Mouse (Mus musculus): ENCODE measurements around the gene Sun2. TPM values are rescaled to one million over a fixed set of nuclear protein-coding genes. Genes with fewer than 3 reads are reported as not detected.

The Sun2 gene
- polyA plus RNA-seq, 1 experiment from 2014 or later, result 7.8 TPM

- Histone ChIP-seq H3K9me3 (ENCODE audit: control insufficient read depth, low read length) (no peaks in the 10 kb centered on the region), H3K36me3 (ENCODE audit: control insufficient read depth, insufficient read depth, low read length) (peaks cover 11% of the 10 kb centered on the region), H3K4me2 (ENCODE audit: low read length) (no peak overlapping the region), H3K27ac (replicated peaks; ENCODE audit: low read depth, low read length) (0 out of 2 replicates have a peak overlapping the region, but pooled peaks have one; percentile 15), H3K9ac (replicated peaks; ENCODE audit: low read length) (no peak overlapping the region), H3K27me3 (ENCODE audit: control insufficient read depth, insufficient read depth, low read length) (no peaks in the 10 kb centered on the region), H3K4me1 (ENCODE audit: control insufficient read depth, insufficient read depth, low read length) (peaks cover 9% of the 10 kb centered on the region), H3K4me3 (replicated peaks; ENCODE audit: low read depth, low read length) (no peak overlapping the region)
- 84% methylated on average over 9 of the region's 9 CpGs for whole genome bisulfite sequencing
- DNase-seq (no peak), ATAC-seq (ENCODE audit: low FRiP score, low TSS enrichment) (no peak)
Observed at GRCm38 (mm10) chr15:79697558-79698187, 44.7 kb downstream of the Sun2 start.

- Histone ChIP-seq H3K4me2 (ENCODE audit: low read length) (no peak overlapping the region), H3K36me3 (ENCODE audit: control insufficient read depth, insufficient read depth, low read length) (peaks cover 11% of the 10 kb centered on the region), H3K27ac (replicated peaks; ENCODE audit: low read depth, low read length) (0 out of 2 replicates have a peak overlapping the region, but pooled peaks have one; percentile 15), H3K4me1 (ENCODE audit: control insufficient read depth, insufficient read depth, low read length) (peaks cover 16% of the 10 kb centered on the region), H3K4me3 (replicated peaks; ENCODE audit: low read depth, low read length) (no peak overlapping the region), H3K27me3 (ENCODE audit: control insufficient read depth, insufficient read depth, low read length) (no peaks in the 10 kb centered on the region), H3K9ac (replicated peaks; ENCODE audit: low read length) (no peak overlapping the region), H3K9me3 (ENCODE audit: control insufficient read depth, low read length) (no peaks in the 10 kb centered on the region)
- 57% methylated on average over 6 of the region's 6 CpGs for WGBS
- ATAC-seq (ENCODE audit: low FRiP score, low TSS enrichment), result no peak
- no peak for DNase-seq
Observed at GRCm38 (mm10) chr15:79697011-79697410, 45.3 kb downstream of the Sun2 start.

GRCm38 (mm10) chr15:79696508-79696907 lies 45.8 kb downstream of the Sun2 start:
- Histone ChIP-seq H3K4me2 (ENCODE audit: low read length) (no peak overlapping the region), H3K4me3 (replicated peaks; ENCODE audit: low read depth, low read length) (no peak overlapping the region), H3K9me3 (ENCODE audit: control insufficient read depth, low read length) (no peaks in the 10 kb centered on the region), H3K27ac (replicated peaks; ENCODE audit: low read depth, low read length) (no peak overlapping the region), H3K9ac (replicated peaks; ENCODE audit: low read length) (no peak overlapping the region), H3K4me1 (ENCODE audit: control insufficient read depth, insufficient read depth, low read length) (peaks cover 21% of the 10 kb centered on the region), H3K27me3 (ENCODE audit: control insufficient read depth, insufficient read depth, low read length) (no peaks in the 10 kb centered on the region), H3K36me3 (ENCODE audit: control insufficient read depth, insufficient read depth, low read length) (peaks cover 11% of the 10 kb centered on the region)
- ATAC-seq (ENCODE audit: low FRiP score, low TSS enrichment) (no peak), DNase-seq (no peak)
- 97% methylated on average over 2 of the region's 2 CpGs for WGBS

- Histone ChIP-seq H3K4me2 (ENCODE audit: low read length) (no peak overlapping the region), H3K27me3 (ENCODE audit: control insufficient read depth, insufficient read depth, low read length) (no peaks in the 10 kb centered on the region), H3K4me1 (ENCODE audit: control insufficient read depth, insufficient read depth, low read length) (peaks cover 22% of the 10 kb centered on the region), H3K36me3 (ENCODE audit: control insufficient read depth, insufficient read depth, low read length) (peaks cover 11% of the 10 kb centered on the region), H3K27ac (replicated peaks; ENCODE audit: low read depth, low read length) (no peak overlapping the region), H3K9ac (replicated peaks; ENCODE audit: low read length) (no peak overlapping the region), H3K9me3 (ENCODE audit: control insufficient read depth, low read length) (no peaks in the 10 kb centered on the region), H3K4me3 (replicated peaks; ENCODE audit: low read depth, low read length) (no peak overlapping the region)
- no peak for DNase-seq
- WGBS, result 67% methylated on average over 3 of the region's 3 CpGs
- no peak for ATAC-seq (ENCODE audit: low FRiP score, low TSS enrichment)
Observed at GRCm38 (mm10) chr15:79695516-79695915, 46.8 kb downstream of the Sun2 start.

- H3K4me1 ChIP-seq (ENCODE audit: control insufficient read depth, insufficient read depth, low read length), result peaks cover 27% of the 10 kb centered on the region
- no peaks in the 10 kb centered on the region for H3K27me3 ChIP-seq (ENCODE audit: control insufficient read depth, insufficient read depth, low read length)
- H3K27ac ChIP-seq (replicated peaks; ENCODE audit: low read depth, low read length), result no peak overlapping the region
- H3K36me3 ChIP-seq (ENCODE audit: control insufficient read depth, insufficient read depth, low read length), result peaks cover 11% of the 10 kb centered on the region
- DNase-seq (no peak), ATAC-seq (ENCODE audit: low FRiP score, low TSS enrichment) (no peak)
- WGBS, result 91% methylated on average over 4 of the region's 4 CpGs
- no peaks in the 10 kb centered on the region for H3K9me3 ChIP-seq (ENCODE audit: control insufficient read depth, low read length)
- H3K4me3 ChIP-seq (replicated peaks; ENCODE audit: low read depth, low read length), result no peak overlapping the region
- H3K4me2 ChIP-seq (ENCODE audit: low read length), result no peak overlapping the region
- no peak overlapping the region for H3K9ac ChIP-seq (replicated peaks; ENCODE audit: low read length)
Observed at GRCm38 (mm10) chr15:79694512-79694911, 47.8 kb downstream of the Sun2 start.

- no peak overlapping the region for H3K4me3 ChIP-seq (replicated peaks; ENCODE audit: low read depth, low read length)
- WGBS, result 94% methylated on average over 11 of the region's 11 CpGs
- H3K9ac ChIP-seq (replicated peaks; ENCODE audit: low read length), result no peak overlapping the region
- peaks cover 11% of the 10 kb centered on the region for H3K36me3 ChIP-seq (ENCODE audit: control insufficient read depth, insufficient read depth, low read length)
- H3K4me2 ChIP-seq (ENCODE audit: low read length), result no peak overlapping the region
- DNase-seq, result no peak
- no peak overlapping the region for H3K27ac ChIP-seq (replicated peaks; ENCODE audit: low read depth, low read length)
- ATAC-seq (ENCODE audit: low FRiP score, low TSS enrichment), result no peak
- H3K27me3 ChIP-seq (ENCODE audit: control insufficient read depth, insufficient read depth, low read length), result no peaks in the 10 kb centered on the region
- peaks cover 27% of the 10 kb centered on the region for H3K4me1 ChIP-seq (ENCODE audit: control insufficient read depth, insufficient read depth, low read length)
- no peaks in the 10 kb centered on the region for H3K9me3 ChIP-seq (ENCODE audit: control insufficient read depth, low read length)
Observed at GRCm38 (mm10) chr15:79693740-79694139, 48.6 kb downstream of the Sun2 start.

- H3K27ac ChIP-seq (replicated peaks; ENCODE audit: low read depth, low read length), result no peak overlapping the region
- no peak overlapping the region; the same call in 1 of the 2 replicates for H3K9ac ChIP-seq (replicated peaks; ENCODE audit: low read length)
- H3K4me3 ChIP-seq (replicated peaks; ENCODE audit: low read depth, low read length), result peak overlapping the region; percentile 87
- 64% methylated on average over 5 of the region's 5 CpGs for WGBS
- H3K4me1 ChIP-seq (ENCODE audit: control insufficient read depth, insufficient read depth, low read length), result peaks cover 27% of the 10 kb centered on the region
- H3K4me2 ChIP-seq (ENCODE audit: low read length), result peak overlapping the region; percentile 94
- ATAC-seq (ENCODE audit: low FRiP score, low TSS enrichment), result no peak
- no peaks in the 10 kb centered on the region for H3K9me3 ChIP-seq (ENCODE audit: control insufficient read depth, low read length)
- H3K27me3 ChIP-seq (ENCODE audit: control insufficient read depth, insufficient read depth, low read length), result no peaks in the 10 kb centered on the region
- no peak for DNase-seq
- peaks cover 11% of the 10 kb centered on the region for H3K36me3 ChIP-seq (ENCODE audit: control insufficient read depth, insufficient read depth, low read length)
Observed at GRCm38 (mm10) chr15:79692334-79692733, 50.0 kb downstream of the Sun2 start.

- no peaks in the 10 kb centered on the region for H3K9me3 ChIP-seq (ENCODE audit: control insufficient read depth, low read length)
- peak overlapping the region; percentile 87 for H3K4me3 ChIP-seq (replicated peaks; ENCODE audit: low read depth, low read length)
- H3K27me3 ChIP-seq (ENCODE audit: control insufficient read depth, insufficient read depth, low read length), result no peaks in the 10 kb centered on the region
- peaks cover 33% of the 10 kb centered on the region for H3K4me1 ChIP-seq (ENCODE audit: control insufficient read depth, insufficient read depth, low read length)
- peak overlapping the region; percentile 77 for H3K9ac ChIP-seq (replicated peaks; ENCODE audit: low read length)
- peak overlapping the region; percentile 84 for H3K27ac ChIP-seq (replicated peaks; ENCODE audit: low read depth, low read length)
- DNase-seq (peak; percentile 66), ATAC-seq (ENCODE audit: low FRiP score, low TSS enrichment) (peak; percentile 15)
- under 1% methylated on average over 49 of the region's 53 CpGs for WGBS
- peaks cover 4% of the 10 kb centered on the region; the same call in 1 of the 2 replicates for H3K36me3 ChIP-seq (ENCODE audit: control insufficient read depth, insufficient read depth, low read length)
- peak overlapping the region; percentile 94 for H3K4me2 ChIP-seq (ENCODE audit: low read length)
Observed at GRCm38 (mm10) chr15:79691023-79691508, 51.3 kb downstream of the Sun2 start.
